Mouse (Mus musculus) stomach, embryonic 14.5 days (tissue): Measurements from ENCODE around the gene Prr14. TPM values are rescaled to one million over a fixed set of nuclear protein-coding genes. Genes with fewer than 3 reads are reported as not detected.

Experiments
- ATAC-seq: fragments of 200-750 bp; cut with Nextera tagmentation; 2 replicates; pipeline ENCODE4 v1.8.0; 2017; ENCODE audit warnings: low read depth, moderate TSS enrichment; ENCODE audit not compliant: insufficient number of reproducible peaks, insufficient read depth, low FRiP score
- H3K27ac ChIP-seq: fragments of 300-500 bp; sonication (generic); 2 replicates; pipeline ENCODE4 v1.5.1; 2014; ENCODE audit warnings: mild to moderate bottlenecking, low read length, moderate library complexity, mixed read lengths
- H3K27me3 ChIP-seq: fragments of 300-500 bp; sonication (generic); 2 replicates; pipeline ENCODE4 v1.6.1; 2014; ENCODE audit warnings: low read length, control low read depth, mixed read lengths; ENCODE audit not compliant: control insufficient read depth, insufficient read depth
- H3K36me3 ChIP-seq: fragments of 300-500 bp; sonication (generic); 2 replicates; pipeline ENCODE4 v1.6.1; 2014; ENCODE audit warnings: mild to moderate bottlenecking, control low read depth, low read length, moderate library complexity, mixed read lengths; ENCODE audit not compliant: control insufficient read depth, insufficient read depth
- H3K4me1 ChIP-seq: fragments of 300-500 bp; sonication (generic); 2 replicates; pipeline ENCODE4 v1.6.1; 2014; ENCODE audit warnings: low read length, control low read depth, mixed read lengths; ENCODE audit not compliant: control insufficient read depth, insufficient read depth
- H3K4me2 ChIP-seq: fragments of 300-500 bp; sonication (generic); replicated peaks from 2 replicates; pipeline ENCODE4 v1.6.1; 2014; ENCODE audit warnings: low read depth, low read length, control low read depth
- H3K4me3 ChIP-seq: fragments of 300-500 bp; sonication (generic); 2 replicates; pipeline ENCODE4 v1.5.1; 2014; ENCODE audit warnings: low read depth, low read length, control low read depth
- H3K9ac ChIP-seq: fragments of 300-500 bp; sonication (generic); replicated peaks from 2 replicates; pipeline ENCODE4 v1.6.1; 2014; ENCODE audit warnings: low read depth, mild to moderate bottlenecking, control low read depth, low read length, moderate library complexity, mixed read lengths
- H3K9me3 ChIP-seq: fragments of 300-500 bp; sonication (generic); 2 replicates; pipeline ENCODE4 v1.6.1; 2016; ENCODE audit warnings: low read depth, low read length, control low read depth; ENCODE audit not compliant: control insufficient read depth
- WGBS: fragments of 180-500 bp; shearing (Covaris S2); extraction: QIAGEN DNeasy Blood & Tissue Kit; methylation state at CpG from one replicate; pipeline ENCODE4 v1.1.7; 2014; 5-methylcytosine and 5-hydroxymethylcytosine counted together
- polyA plus RNA-seq: library from polyadenylated mRNA; unstranded; fragments of >200 nt; fragmentation: Nextera tagmentation; extraction: Ambion mirVana; gene quantifications from 2 replicates; pipeline ENCODE4 v1.2.1, GENCODE M21; 2014

The Prr14 gene
- polyA plus RNA-seq, 1 experiment from 2014 or later: 55.0 TPM

DNA sequence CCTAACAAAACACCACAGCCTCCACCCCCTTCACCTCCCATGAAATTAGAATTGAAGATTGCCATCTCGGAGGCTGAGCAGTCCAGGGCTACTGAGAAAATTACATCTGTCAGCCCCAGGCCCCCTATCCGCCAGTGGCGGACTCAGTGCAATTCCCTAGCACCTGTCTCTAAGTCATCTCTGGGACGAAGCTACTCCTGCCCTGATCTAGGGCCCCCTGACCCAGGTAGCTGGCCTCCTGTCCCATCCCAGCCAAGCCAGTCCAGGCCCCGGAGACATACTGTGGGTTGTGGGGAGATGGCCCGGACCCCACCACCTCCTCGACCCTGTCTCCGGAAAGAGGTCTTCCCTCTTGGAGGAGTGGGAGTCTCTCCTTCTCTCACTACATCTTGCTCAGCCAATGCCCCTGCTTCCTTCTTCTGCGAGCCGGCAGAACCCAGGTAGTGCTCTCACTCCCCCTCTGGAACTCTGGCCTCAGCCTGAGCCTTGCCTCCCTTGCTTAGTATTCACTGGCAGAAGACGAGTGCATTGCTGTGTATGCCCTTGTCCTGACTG is 15.9 kb downstream of the Prr14 start:
- no peak for ATAC-seq
- H3K36me3 ChIP-seq: peaks cover 29% of the 10 kb centered on the region
- no peaks in the 10 kb centered on the region for H3K27me3 ChIP-seq
- no peaks in the 10 kb centered on the region for H3K9me3 ChIP-seq
- no peak overlapping the region for H3K27ac ChIP-seq
- no peak overlapping the region for H3K4me2 ChIP-seq
- H3K4me3 ChIP-seq: no peak overlapping the region
- peaks cover 20% of the 10 kb centered on the region for H3K4me1 ChIP-seq
- no peak overlapping the region for H3K9ac ChIP-seq
- 91% methylated on average over 11 of the region's 11 CpGs for WGBS

DNA sequence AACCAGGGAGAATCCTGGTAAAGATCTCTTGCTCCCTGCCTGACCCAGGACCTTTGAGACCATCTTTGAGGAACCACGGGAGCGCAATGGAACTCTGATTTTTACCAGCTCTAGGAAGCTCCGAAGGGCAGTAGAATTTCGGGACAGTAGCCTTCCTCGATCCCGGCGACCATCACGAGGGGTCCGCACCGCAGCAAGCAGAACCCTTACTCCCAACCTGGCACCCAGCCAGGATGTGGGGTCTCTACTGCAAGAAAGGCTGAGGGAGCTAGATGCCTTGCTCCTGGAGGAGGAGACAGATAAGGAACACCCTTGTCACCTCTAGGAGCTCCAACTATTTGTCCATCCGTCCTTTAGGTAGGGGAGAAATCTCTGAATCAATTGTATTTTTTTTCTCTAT is 16.9 kb downstream of the Prr14 start:
- H3K36me3 ChIP-seq: peaks cover 35% of the 10 kb centered on the region
- no peak overlapping the region for H3K4me2 ChIP-seq
- 93% methylated on average over 11 of the region's 11 CpGs for WGBS
- H3K9ac ChIP-seq: no peak overlapping the region
- no peak for ATAC-seq
- H3K27ac ChIP-seq: no peak overlapping the region
- H3K4me3 ChIP-seq: no peak overlapping the region
- H3K4me1 ChIP-seq: peaks cover 26% of the 10 kb centered on the region
- H3K9me3 ChIP-seq: no peaks in the 10 kb centered on the region
- no peaks in the 10 kb centered on the region for H3K27me3 ChIP-seq

DNA sequence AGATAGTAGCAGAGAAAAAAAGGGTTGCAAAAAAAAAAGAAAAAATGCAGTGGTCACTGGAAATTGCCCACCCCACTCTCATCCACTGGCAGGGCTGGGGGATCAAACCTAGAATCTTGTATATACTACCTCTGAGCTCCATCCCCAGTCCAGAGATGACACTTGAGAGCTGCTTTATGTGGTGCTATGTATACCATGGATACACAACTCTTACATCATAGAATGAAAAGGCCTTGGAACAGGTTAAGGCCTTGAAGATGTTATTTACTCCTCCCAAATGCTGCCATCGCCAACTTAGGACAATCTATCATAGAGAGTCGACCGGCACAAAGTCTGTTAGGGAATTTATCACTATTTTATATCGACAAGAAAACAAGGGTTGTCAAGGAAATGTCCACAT is 17.4 kb downstream of the Prr14 start:
- 45% methylated on average over 4 of the region's 4 CpGs for WGBS
- no peak for ATAC-seq
- Histone ChIP-seq H3K4me2 (peak overlapping the region; percentile 62), H3K9me3 (no peaks in the 10 kb centered on the region), H3K36me3 (peaks cover 36% of the 10 kb centered on the region), H3K4me1 (peaks cover 26% of the 10 kb centered on the region), H3K4me3 (peak overlapping the region; percentile 95; the same call in 1 of the 2 replicates), H3K9ac (0 out of 2 replicates have a peak overlapping the region, but pooled peaks have one; percentile 21), H3K27ac (peak overlapping the region; percentile 92; the same call in 1 of the 2 replicates), H3K27me3 (no peaks in the 10 kb centered on the region)

DNA sequence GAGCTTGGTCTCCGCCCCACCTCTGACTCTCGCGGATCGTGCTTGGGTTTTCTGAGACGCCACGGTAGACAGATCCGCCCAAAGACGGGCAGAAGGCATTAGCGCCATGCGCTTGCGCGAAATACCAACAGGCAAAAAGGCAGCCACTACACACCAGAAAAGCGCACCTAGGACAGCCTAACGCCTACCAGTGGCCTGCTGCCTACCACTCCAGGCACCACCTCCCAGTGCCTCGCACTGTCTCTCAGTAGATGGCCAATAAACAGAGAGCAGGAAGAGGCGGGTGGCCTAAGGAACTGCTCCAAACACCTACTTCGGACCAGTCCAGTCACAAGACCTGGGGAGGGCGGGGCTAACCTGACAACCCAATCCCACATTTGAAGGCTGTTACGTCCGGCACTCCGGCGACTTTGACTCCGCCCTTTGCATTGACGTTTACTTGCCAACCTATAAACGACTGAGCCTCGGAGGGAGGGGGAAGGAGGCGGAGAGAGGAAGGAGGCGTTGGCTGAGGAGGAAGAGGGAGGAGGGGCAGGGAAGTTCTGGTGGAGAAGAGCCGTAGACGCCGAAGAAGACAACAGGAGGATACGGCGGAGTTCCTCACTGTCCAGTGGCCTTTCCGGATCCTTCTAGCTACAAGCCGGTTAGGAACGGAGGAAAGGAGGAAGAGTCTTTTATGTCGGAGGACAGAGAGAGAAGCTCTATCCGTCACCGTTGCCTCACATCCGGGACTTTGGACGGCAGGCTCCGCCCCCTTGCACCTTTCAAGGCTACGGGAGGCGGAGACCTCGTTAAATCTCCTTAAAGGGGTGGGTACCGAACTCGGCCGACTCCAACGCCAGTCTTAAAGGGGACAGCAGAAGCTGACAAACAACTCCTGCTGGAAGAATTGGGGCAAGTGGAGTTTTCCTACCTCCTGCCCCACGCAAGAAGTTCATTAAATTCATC is 18.6 kb downstream of the Prr14 start:
- WGBS: under 1% methylated on average over 50 of the region's 50 CpGs
- peaks cover 19% of the 10 kb centered on the region for H3K4me1 ChIP-seq

DNA sequence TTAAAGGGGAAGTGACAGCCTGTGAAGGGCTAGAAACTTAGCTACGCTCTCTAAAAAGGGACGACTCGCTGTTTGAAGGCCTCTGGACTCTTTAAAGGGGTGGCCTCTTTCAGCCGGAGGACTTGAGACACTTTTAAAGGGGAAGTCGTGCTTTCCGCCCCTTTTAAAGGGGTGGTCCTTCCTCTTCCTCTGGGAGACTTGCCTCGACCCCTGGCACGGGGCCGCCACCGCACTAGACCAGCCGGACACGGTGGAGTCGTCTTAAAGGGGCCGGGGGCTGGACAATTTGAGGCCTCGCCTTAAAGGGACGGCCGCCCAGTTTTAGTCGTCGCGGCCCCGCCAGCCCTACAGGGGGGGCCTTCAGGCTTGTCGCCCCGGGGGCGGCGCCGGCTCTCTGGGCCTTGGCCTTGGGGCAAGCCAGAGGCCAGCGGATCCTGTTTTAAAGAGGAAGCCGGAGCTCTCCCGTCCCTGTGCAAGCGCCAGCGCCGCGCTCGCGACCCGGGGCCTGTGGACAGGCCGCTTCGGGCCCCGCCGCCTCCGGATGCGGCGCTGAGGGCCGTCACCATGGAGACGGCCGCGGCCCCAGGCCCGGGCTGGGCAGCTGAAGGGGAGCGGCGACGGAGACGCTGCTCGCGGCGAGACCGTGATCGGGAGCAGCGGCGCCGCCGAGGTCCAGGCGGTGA is 19.4 kb downstream of the Prr14 start, which contains the start of gene Fbrs:
TSS of gene Fbrs (plus strand) at position 565 of the 683 bp plus-strand sequence.
- peaks cover 49% of the 10 kb centered on the region for H3K36me3 ChIP-seq
- peak within 1 kb of the TSS; percentile 98 for H3K4me2 ChIP-seq
- peak within 1 kb of the TSS; percentile 92 for H3K27ac ChIP-seq
- peak; percentile 80 for ATAC-seq
- no peaks in the 10 kb centered on the region for H3K9me3 ChIP-seq
- peak within 1 kb of the TSS; percentile 95 for H3K4me3 ChIP-seq
- H3K4me1 ChIP-seq: peaks cover 19% of the 10 kb centered on the region
- H3K27me3 ChIP-seq: no peaks in the 10 kb centered on the region
- WGBS: under 1% methylated on average over 62 of the region's 62 CpGs
- H3K9ac ChIP-seq: peak within 1 kb of the TSS; percentile 85

More for the DNA sequence above, 18.6 kb downstream of the Prr14 start:
- Histone ChIP-seq H3K27ac (peak overlapping the region; percentile 92), H3K9me3 (no peaks in the 10 kb centered on the region), H3K4me3 (peak overlapping the region; percentile 95), H3K27me3 (no peaks in the 10 kb centered on the region), H3K4me2 (peak overlapping the region; percentile 98), H3K9ac (peak overlapping the region; percentile 85), H3K36me3 (peaks cover 48% of the 10 kb centered on the region)
- peak; percentile 93 for ATAC-seq

DNA sequence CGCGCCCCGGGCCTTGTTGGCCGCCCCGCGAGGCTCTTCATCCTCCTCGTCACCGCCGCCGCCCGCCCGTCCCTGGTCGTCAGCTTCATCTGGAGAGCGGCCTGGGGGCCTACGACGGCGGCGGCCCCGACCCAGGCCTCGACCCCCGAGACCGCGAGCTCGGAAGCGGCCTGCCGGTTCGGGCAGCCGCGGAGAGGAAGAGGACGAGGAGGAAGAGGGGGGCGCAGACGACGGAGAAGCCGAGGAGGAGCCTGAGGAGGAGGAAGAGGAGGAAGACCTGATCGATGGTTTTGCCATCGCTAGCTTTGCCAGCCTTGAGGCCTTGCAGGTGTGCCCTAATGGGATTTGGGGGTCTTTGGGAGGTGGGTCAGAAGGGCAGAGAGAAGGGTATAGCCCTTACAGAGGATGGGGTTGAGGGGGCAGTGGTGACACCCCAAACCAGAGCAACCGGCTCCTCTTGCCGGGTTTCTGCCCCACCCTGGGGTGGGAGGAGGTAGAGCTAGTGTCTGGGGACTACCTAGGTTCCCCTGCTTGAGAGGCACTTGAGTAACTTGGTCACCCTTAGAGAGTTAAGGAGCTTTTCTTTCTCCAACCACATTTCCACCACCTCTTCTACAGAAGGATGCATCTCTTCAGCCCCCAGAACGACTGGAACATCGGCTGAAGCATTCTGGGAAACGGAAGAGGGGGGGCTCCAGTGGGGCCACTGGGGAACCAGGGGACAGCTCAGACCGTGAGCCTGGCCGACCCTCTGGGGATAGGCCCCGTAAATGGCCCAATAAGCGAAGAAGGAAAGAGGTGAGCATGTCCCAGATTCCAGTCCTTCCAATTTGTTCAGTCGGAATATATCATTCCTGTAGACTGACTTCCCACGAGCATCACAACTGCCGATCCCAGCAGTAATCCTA is 20.2 kb downstream of the Prr14 start:
- Histone ChIP-seq H3K4me1 (peaks cover 19% of the 10 kb centered on the region), H3K4me2 (peak overlapping the region; percentile 98), H3K36me3 (peaks cover 44% of the 10 kb centered on the region), H3K4me3 (peak overlapping the region; percentile 95), H3K9ac (peak overlapping the region; percentile 85), H3K27me3 (no peaks in the 10 kb centered on the region), H3K27ac (peak overlapping the region; percentile 92), H3K9me3 (no peaks in the 10 kb centered on the region)
- ATAC-seq: no peak
- 5% methylated on average over 47 of the region's 48 CpGs for WGBS

DNA sequence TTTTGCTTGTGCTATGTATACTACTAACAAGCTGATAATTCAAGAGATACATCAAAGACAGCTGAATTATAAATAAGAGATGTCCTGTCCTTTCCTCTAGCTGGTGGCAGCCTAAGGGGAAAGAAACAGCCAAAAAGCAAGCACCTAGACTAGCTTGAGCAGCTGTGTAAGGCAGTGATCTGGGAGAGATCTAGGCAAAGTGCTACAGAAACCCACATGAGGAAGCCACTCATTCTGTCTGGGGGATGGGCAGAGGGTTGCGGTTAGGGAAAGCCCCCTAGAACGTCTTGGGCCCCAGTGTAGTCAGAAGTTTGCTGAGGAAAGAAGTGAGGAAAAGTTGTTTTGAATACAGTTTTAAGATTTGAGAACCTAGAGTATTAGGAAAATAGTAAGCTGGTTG is 20.9 kb downstream of the Prr14 start:
- Histone ChIP-seq H3K4me1 (peaks cover 19% of the 10 kb centered on the region), H3K9me3 (no peaks in the 10 kb centered on the region), H3K27me3 (no peaks in the 10 kb centered on the region), H3K4me3 (peak overlapping the region; percentile 95), H3K27ac (peak overlapping the region; percentile 11; the same call in 1 of the 2 replicates), H3K36me3 (peaks cover 44% of the 10 kb centered on the region), H3K4me2 (peak overlapping the region; percentile 98), H3K9ac (peak overlapping the region; percentile 85)
- no peak for ATAC-seq
- 60% methylated on average over 2 of the region's 2 CpGs for WGBS
